Mouse (Mus musculus) hindbrain, embryonic 15.5 days (tissue): Measurements from ENCODE around the gene Prdm16. TPM values are rescaled to one million over a fixed set of nuclear protein-coding genes. Genes with fewer than 3 reads are reported as not detected.

ENCODE experiments used
- ATAC-seq: fragments of 200-750 bp; cut with Nextera tagmentation; 2 replicates; pipeline ENCODE4 v1.8.0; 2017; ENCODE audit warnings: low read depth, moderate number of reproducible peaks, moderate TSS enrichment; ENCODE audit not compliant: low FRiP score
- H3K27ac ChIP-seq: fragments of 300-500 bp; sonication (generic); replicated peaks from 2 replicates; pipeline ENCODE4 v1.5.1; 2015; ENCODE audit warnings: mild to moderate bottlenecking, inconsistent platforms
- H3K27me3 ChIP-seq: fragments of 300-500 bp; sonication (generic); 2 replicates; pipeline ENCODE4 v1.6.1; 2015; ENCODE audit warnings: control low read depth, inconsistent platforms
- H3K36me3 ChIP-seq: fragments of 300-500 bp; sonication (generic); 2 replicates; pipeline ENCODE4 v1.6.1; 2015; ENCODE audit warnings: control low read depth, inconsistent platforms
- H3K4me1 ChIP-seq: fragments of 300-500 bp; sonication (generic); replicated peaks from 2 replicates; pipeline ENCODE4 v1.6.1; 2015; ENCODE audit warnings: control low read depth, inconsistent platforms
- H3K4me2 ChIP-seq: fragments of 300-500 bp; sonication (generic); 2 replicates; pipeline ENCODE4 v1.6.1; 2015; ENCODE audit warnings: moderate library complexity, mild to moderate bottlenecking, inconsistent platforms
- H3K4me3 ChIP-seq: fragments of 300-500 bp; sonication (generic); 2 replicates; pipeline ENCODE4 v1.5.1; 2015; ENCODE audit warnings: mild to moderate bottlenecking, inconsistent platforms
- H3K9ac ChIP-seq: fragments of 300-500 bp; sonication (generic); 2 replicates; pipeline ENCODE4 v1.6.1; 2015; ENCODE audit warnings: inconsistent platforms
- H3K9me3 ChIP-seq: fragments of 300-500 bp; sonication (generic); 2 replicates; pipeline ENCODE4 v1.6.1; 2016; ENCODE audit warnings: control low read depth, inconsistent platforms
- WGBS: fragments of 180-500 bp; shearing (Covaris S2); methylation state at CpG from one replicate; pipeline ENCODE4 v1.1.7; 2015; 5-methylcytosine and 5-hydroxymethylcytosine counted together
- polyA plus RNA-seq: library from polyadenylated mRNA; unstranded; fragments of >200 nt; fragmentation: Nextera tagmentation; extraction: Ambion mirVana; gene quantifications from 2 replicates; pipeline ENCODE4 v1.2.1, GENCODE M21; 2015

Prdm16 gene
- polyA plus RNA-seq, 1 experiment from 2014 or later, result 16.2 TPM

GRCm38 (mm10) chr4:154358370-154358769, 278.3 kb downstream of the Prdm16 start:
- Histone ChIP-seq H3K27ac (no peak overlapping the region), H3K4me1 (no peaks in the 10 kb centered on the region), H3K9ac (no peak overlapping the region), H3K9me3 (no peaks in the 10 kb centered on the region), H3K36me3 (no peaks in the 10 kb centered on the region), H3K4me2 (no peak overlapping the region), H3K27me3 (peaks cover 8% of the 10 kb centered on the region; the same call in 1 of the 2 replicates), H3K4me3 (no peak overlapping the region)
- WGBS, result 81% methylated on average over 5 of the region's 5 CpGs
- no peak for ATAC-seq

- WGBS, result 92% methylated on average over 5 of the region's 5 CpGs
- Histone ChIP-seq H3K27ac (no peak overlapping the region), H3K27me3 (peaks cover 5% of the 10 kb centered on the region; the same call in 1 of the 2 replicates), H3K9me3 (no peaks in the 10 kb centered on the region), H3K4me2 (no peak overlapping the region), H3K9ac (no peak overlapping the region), H3K4me3 (no peak overlapping the region), H3K36me3 (no peaks in the 10 kb centered on the region), H3K4me1 (0 out of 2 replicates have a peak, but pooled peaks cover 3% of the 10 kb centered on the region)
- no peak for ATAC-seq
Observed at GRCm38 (mm10) chr4:154355408-154355807, 281.3 kb downstream of the Prdm16 start.

- H3K9ac ChIP-seq, result no peak overlapping the region
- H3K9me3 ChIP-seq, result no peaks in the 10 kb centered on the region
- peaks cover 11% of the 10 kb centered on the region for H3K4me1 ChIP-seq
- 63% methylated on average over 13 of the region's 13 CpGs for WGBS
- 0 out of 2 replicates have a peak, but pooled peaks cover 3% of the 10 kb centered on the region for H3K27me3 ChIP-seq
- ATAC-seq, result no peak
- no peak overlapping the region for H3K27ac ChIP-seq
- no peak overlapping the region for H3K4me3 ChIP-seq
- no peaks in the 10 kb centered on the region for H3K36me3 ChIP-seq
- no peak overlapping the region for H3K4me2 ChIP-seq
Observed at GRCm38 (mm10) chr4:154352246-154352645, 284.4 kb downstream of the Prdm16 start.

DNA sequence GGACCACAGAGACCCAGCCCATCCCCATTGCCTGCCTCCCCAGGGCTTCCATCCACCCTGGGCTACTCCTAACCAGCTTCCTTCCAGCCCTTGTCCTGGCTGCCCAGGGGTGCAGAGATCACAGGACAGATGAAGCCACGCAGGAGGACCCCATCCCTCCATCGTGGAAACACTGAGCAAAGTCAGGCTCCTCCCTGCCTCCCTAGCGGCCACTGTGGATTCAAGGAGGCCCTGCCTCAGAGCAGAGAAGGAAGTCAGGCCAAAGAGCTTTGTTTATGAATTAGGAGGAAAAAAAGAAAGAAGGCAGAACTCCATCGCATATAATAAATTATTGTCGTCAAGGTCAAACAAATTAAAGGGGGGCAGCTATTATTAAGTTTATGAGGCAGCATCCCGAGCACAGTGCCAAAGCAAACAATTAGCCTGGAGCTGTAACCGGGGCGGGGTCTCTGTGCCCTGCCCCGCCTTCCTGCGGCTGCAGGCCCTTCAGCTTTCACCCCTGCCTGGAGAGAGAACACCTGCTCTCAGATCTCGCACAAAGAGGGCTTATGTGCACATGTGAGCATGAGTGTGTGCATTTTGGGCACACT, 288.4 kb downstream of the Prdm16 start:
- Histone ChIP-seq H3K4me2 (no peak overlapping the region), H3K27me3 (no peaks in the 10 kb centered on the region), H3K4me3 (no peak overlapping the region), H3K9me3 (no peaks in the 10 kb centered on the region), H3K27ac (no peak overlapping the region), H3K9ac (no peak overlapping the region), H3K36me3 (no peaks in the 10 kb centered on the region), H3K4me1 (peaks cover 18% of the 10 kb centered on the region)
- no peak for ATAC-seq
- 42% methylated on average over 11 of the region's 11 CpGs for WGBS

GRCm38 (mm10) chr4:154346731-154347522, 289.7 kb downstream of the Prdm16 start:
- H3K27me3 ChIP-seq, result no peaks in the 10 kb centered on the region
- no peaks in the 10 kb centered on the region for H3K36me3 ChIP-seq
- WGBS, result 40% methylated on average over 19 of the region's 19 CpGs
- H3K9me3 ChIP-seq, result no peaks in the 10 kb centered on the region
- no peak overlapping the region for H3K4me3 ChIP-seq
- no peak overlapping the region for H3K4me2 ChIP-seq
- peaks cover 17% of the 10 kb centered on the region for H3K4me1 ChIP-seq
- no peak overlapping the region for H3K27ac ChIP-seq
- no peak for ATAC-seq
- no peak overlapping the region for H3K9ac ChIP-seq

- no peak overlapping the region for H3K9ac ChIP-seq
- no peak overlapping the region for H3K4me3 ChIP-seq
- peak overlapping the region; percentile 58; the same call in 1 of the 2 replicates for H3K27ac ChIP-seq
- H3K36me3 ChIP-seq, result no peaks in the 10 kb centered on the region
- peaks cover 27% of the 10 kb centered on the region for H3K4me1 ChIP-seq
- peaks cover 7% of the 10 kb centered on the region; the same call in 1 of the 2 replicates for H3K27me3 ChIP-seq
- 26% methylated on average over 10 of the region's 10 CpGs for WGBS
- ATAC-seq, result no peak
- no peaks in the 10 kb centered on the region for H3K9me3 ChIP-seq
- H3K4me2 ChIP-seq, result no peak overlapping the region
Observed at GRCm38 (mm10) chr4:154336650-154337049, 300.0 kb downstream of the Prdm16 start.

- H3K4me1 ChIP-seq, result peaks cover 35% of the 10 kb centered on the region
- peak; percentile 71 for ATAC-seq
- H3K27ac ChIP-seq, result peak within 1 kb of the TSS; percentile 58
Observed at GRCm38 (mm10) chr4:154335761-154336160, 300.9 kb downstream of the Prdm16 start, which contains the start of gene B230104I21Rik. Gene B230104I21Rik, plus strand, starts transcription at chr4:154336127.

DNA sequence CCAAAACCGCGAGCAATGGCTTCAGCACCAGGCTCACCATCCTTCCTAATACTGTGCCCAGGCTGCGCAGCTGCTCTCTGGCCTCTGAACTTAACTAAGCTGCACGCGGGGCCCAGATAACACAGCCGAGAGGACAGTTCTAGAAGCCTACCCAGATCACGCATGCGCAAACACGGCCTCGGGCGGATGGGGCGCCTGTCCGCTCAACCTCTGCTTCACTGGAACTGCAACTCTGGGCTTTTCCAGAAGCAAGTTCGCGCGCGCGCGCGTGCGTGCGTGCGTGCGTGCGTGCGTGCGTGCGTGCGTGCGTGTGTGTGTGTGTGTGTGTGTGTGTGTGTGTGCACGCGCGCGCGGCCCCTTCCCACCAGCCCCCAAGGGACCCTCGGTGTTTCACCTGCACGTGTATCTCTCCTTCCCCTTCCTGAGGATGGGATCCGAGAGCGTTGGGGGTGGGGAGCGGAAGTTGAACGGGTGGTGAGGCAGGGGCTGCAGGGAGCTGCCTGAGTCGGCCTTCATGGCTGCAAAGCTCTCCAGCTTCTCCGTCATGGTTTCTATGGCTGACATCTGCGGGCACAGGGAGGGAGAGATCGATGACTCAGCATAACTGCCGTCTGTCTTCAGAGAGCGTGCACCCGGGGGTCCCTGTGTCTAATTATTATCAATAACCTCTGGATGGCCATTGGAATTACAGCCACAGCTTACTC, 301.8 kb downstream of the Prdm16 start:
- Histone ChIP-seq H3K4me2 (peak overlapping the region; percentile 48), H3K4me1 (peaks cover 35% of the 10 kb centered on the region), H3K36me3 (no peaks in the 10 kb centered on the region), H3K9ac (no peak overlapping the region), H3K27ac (no peak overlapping the region), H3K9me3 (no peaks in the 10 kb centered on the region), H3K4me3 (peak overlapping the region; percentile 21), H3K27me3 (peaks cover 7% of the 10 kb centered on the region; the same call in 1 of the 2 replicates)
- ATAC-seq, result 0 out of 2 replicates have a peak, but pooled peaks have one; percentile 31
- 59% methylated on average over 48 of the region's 48 CpGs for WGBS

More at GRCm38 (mm10) chr4:154335761-154336160, 300.9 kb downstream of the Prdm16 start, which contains the start of gene B230104I21Rik:
- Histone ChIP-seq H3K9ac (no peak within 1 kb of the TSS), H3K9me3 (no peaks in the 10 kb centered on the region), H3K27me3 (peaks cover 7% of the 10 kb centered on the region; the same call in 1 of the 2 replicates), H3K36me3 (no peaks in the 10 kb centered on the region), H3K4me3 (peak within 1 kb of the TSS; percentile 21), H3K4me2 (peak within 1 kb of the TSS; percentile 48)
- WGBS, result 32% methylated on average over 12 of the region's 12 CpGs

- H3K27ac ChIP-seq, result no peak overlapping the region
- no peak for ATAC-seq
- H3K4me1 ChIP-seq, result peaks cover 38% of the 10 kb centered on the region
Observed at GRCm38 (mm10) chr4:154333300-154333699, 303.4 kb downstream of the Prdm16 start.

GRCm38 (mm10) chr4:154331271-154331670, 305.4 kb downstream of the Prdm16 start:
- Histone ChIP-seq H3K27me3 (peaks cover 22% of the 10 kb centered on the region; the same call in 1 of the 2 replicates), H3K4me3 (no peak overlapping the region), H3K9me3 (no peaks in the 10 kb centered on the region), H3K4me1 (peaks cover 28% of the 10 kb centered on the region), H3K4me2 (no peak overlapping the region), H3K9ac (no peak overlapping the region), H3K27ac (no peak overlapping the region), H3K36me3 (no peaks in the 10 kb centered on the region)
- ATAC-seq, result no peak
- 31% methylated on average over 12 of the region's 12 CpGs for WGBS

More at GRCm38 (mm10) chr4:154333300-154333699, 303.4 kb downstream of the Prdm16 start:
- WGBS, result 60% methylated on average over 8 of the region's 8 CpGs
- no peak overlapping the region for H3K4me2 ChIP-seq
- no peaks in the 10 kb centered on the region for H3K36me3 ChIP-seq
- no peak overlapping the region for H3K9ac ChIP-seq
- H3K4me3 ChIP-seq, result no peak overlapping the region
- H3K27me3 ChIP-seq, result peaks cover 11% of the 10 kb centered on the region; the same call in 1 of the 2 replicates
- no peaks in the 10 kb centered on the region for H3K9me3 ChIP-seq

DNA sequence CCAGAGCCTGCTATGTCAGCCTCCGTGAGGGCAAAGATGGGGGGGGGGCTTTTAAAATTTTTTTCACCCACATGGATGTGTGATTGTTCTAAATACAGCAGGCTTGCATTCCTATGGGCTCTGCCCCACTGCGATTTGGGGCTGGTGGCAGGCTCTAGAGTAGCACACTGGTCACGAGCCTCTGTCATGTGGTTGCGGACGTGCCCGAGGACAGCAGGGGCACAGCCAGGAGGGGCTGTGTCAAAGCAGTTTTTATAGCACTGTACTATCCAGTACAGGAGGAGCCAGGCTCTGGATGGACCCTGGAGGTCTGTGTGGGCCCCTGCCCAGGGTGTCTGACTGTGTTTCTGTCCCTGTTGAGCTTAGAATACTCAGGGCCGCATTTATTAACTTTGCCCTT, 306.7 kb downstream of the Prdm16 start:
- Histone ChIP-seq H3K36me3 (no peaks in the 10 kb centered on the region), H3K9me3 (no peaks in the 10 kb centered on the region), H3K4me1 (peaks cover 18% of the 10 kb centered on the region), H3K27me3 (peaks cover 22% of the 10 kb centered on the region; the same call in 1 of the 2 replicates), H3K4me3 (no peak overlapping the region), H3K4me2 (no peak overlapping the region), H3K27ac (no peak overlapping the region), H3K9ac (no peak overlapping the region)
- no peak for ATAC-seq
- 84% methylated on average over 7 of the region's 7 CpGs for WGBS
